Mouse (Mus musculus) C2C12 (cell line): ENCODE data around the gene H2-DMa. TPM values are rescaled to one million over a fixed set of nuclear protein-coding genes. Genes with fewer than 3 reads are reported as not detected.

ENCODE experiments used
- H3K27me3 ChIP-seq: one replicate; pipeline ENCODE4 v1.6.1; 2011; ENCODE audit not compliant: control insufficient read depth, insufficient read depth, insufficient read length
- H3K36me3 ChIP-seq: one replicate; pipeline ENCODE4 v1.6.1; 2011; ENCODE audit not compliant: control insufficient read depth, insufficient read depth
- H3K4me3 ChIP-seq: one replicate; pipeline ENCODE4 v1.5.1; 2011; ENCODE audit warnings: mild to moderate bottlenecking, control low read depth; ENCODE audit not compliant: poor library complexity, insufficient read depth, severe bottlenecking
- H3K79me2 ChIP-seq: one replicate; pipeline ENCODE4 v1.6.1; 2011; ENCODE audit not compliant: control insufficient read depth, insufficient read depth
- H3K79me3 ChIP-seq: one replicate; pipeline ENCODE4 v1.6.1; 2011; ENCODE audit warnings: low read depth, control low read depth
- H3ac ChIP-seq: one replicate; pipeline ENCODE3; 2011; ENCODE audit warnings: low read depth; ENCODE audit not compliant: control insufficient read depth, insufficient read length
- CEBPB ChIP-seq: IDR thresholded peaks from one replicate; pipeline ENCODE4 v1.6.1; 2011; ENCODE audit warnings: low read depth, mild to moderate bottlenecking, control low read depth, moderate library complexity
- CTCF ChIP-seq: IDR thresholded peaks from one replicate; pipeline ENCODE4 v1.5.1; 2011; ENCODE audit not compliant: control insufficient read depth, insufficient read depth, insufficient read length
- FOSL1 ChIP-seq: IDR thresholded peaks from one replicate; pipeline ENCODE4 v1.8.0; 2011; ENCODE audit warnings: mild to moderate bottlenecking, low read length; ENCODE audit not compliant: poor library complexity, insufficient read depth, severe bottlenecking
- MAX ChIP-seq: IDR thresholded peaks from one replicate; pipeline ENCODE4 v1.6.1; 2011; ENCODE audit warnings: mild to moderate bottlenecking, control low read depth
- MYOD1 ChIP-seq: IDR thresholded peaks from one replicate; pipeline ENCODE4 v1.6.1; 2011; ENCODE audit warnings: low read depth; ENCODE audit not compliant: control insufficient read depth, insufficient read length
- MYOG ChIP-seq: IDR thresholded peaks from one replicate; pipeline ENCODE4 v1.6.1; 2011; ENCODE audit not compliant: control insufficient read depth, insufficient read length; ENCODE audit errors: extremely low read depth
- USF1 ChIP-seq: IDR thresholded peaks from one replicate; pipeline ENCODE4 v1.6.1; 2011; ENCODE audit warnings: low read depth, mild to moderate bottlenecking, control low read depth, moderate library complexity
- polyA plus RNA-seq: library from polyadenylated mRNA; unstranded; fragments of >200 nt; fragmentation: generic; extraction: Trizol; gene quantifications from one replicate; pipeline ENCODE4 v1.2.1, GENCODE M21; 2012; ENCODE audit warnings: missing spikeins

H2-DMa gene
- polyA plus RNA-seq, 1 experiment = 5.2 TPM

GRCm38 (mm10) chr17:34164202-34164895 lies 45.0 kb downstream of the H2-DMa start:
- no peaks in the 10 kb centered on the region for H3K79me3 ChIP-seq
- no peak for TF ChIP-seq MAX
- no peak for TF ChIP-seq CEBPB
- TF ChIP-seq MYOD1 = no peak
- TF ChIP-seq FOSL1 = no peak
- no peak for TF ChIP-seq MYOG
- no peak for TF ChIP-seq CTCF
- TF ChIP-seq USF1 = no peak
- H3K4me3 ChIP-seq = no peak overlapping the region
- no peak overlapping the region for H3ac ChIP-seq
- no peaks in the 10 kb centered on the region for H3K36me3 ChIP-seq
- peaks cover 35% of the 10 kb centered on the region for H3K27me3 ChIP-seq
- H3K79me2 ChIP-seq = no peaks in the 10 kb centered on the region

- H3K79me3 ChIP-seq = no peaks in the 10 kb centered on the region
- no peaks in the 10 kb centered on the region for H3K36me3 ChIP-seq
- H3ac ChIP-seq = no peak overlapping the region
- no peaks in the 10 kb centered on the region for H3K79me2 ChIP-seq
- peaks cover 34% of the 10 kb centered on the region for H3K27me3 ChIP-seq
- no peak for TF ChIP-seq USF1
- TF ChIP-seq MAX = no peak
- no peak for TF ChIP-seq CTCF
- no peak for TF ChIP-seq MYOG
- TF ChIP-seq MYOD1 = no peak
- no peak for TF ChIP-seq FOSL1
- TF ChIP-seq CEBPB = no peak
- no peak overlapping the region for H3K4me3 ChIP-seq
These were observed 45.8 kb downstream of the H2-DMa start for GRCm38 (mm10) chr17:34165033-34165730.

- no peaks in the 10 kb centered on the region for H3K36me3 ChIP-seq
- H3K79me3 ChIP-seq = no peaks in the 10 kb centered on the region
- H3K27me3 ChIP-seq = peaks cover 2% of the 10 kb centered on the region
- no peaks in the 10 kb centered on the region for H3K79me2 ChIP-seq
- TF ChIP-seq CTCF = peak; percentile 3
- no peak for TF ChIP-seq MAX
- no peak overlapping the region for H3ac ChIP-seq
- no peak overlapping the region for H3K4me3 ChIP-seq
These were observed 49.9 kb downstream of the H2-DMa start for GRCm38 (mm10) chr17:34169279-34169678.

GRCm38 (mm10) chr17:34170487-34170876 lies 51.1 kb downstream of the H2-DMa start:
- Histone ChIP-seq H3K36me3 (no peaks in the 10 kb centered on the region), H3K4me3 (no peak overlapping the region), H3K27me3 (no peaks in the 10 kb centered on the region), H3K79me3 (no peaks in the 10 kb centered on the region), H3ac (no peak overlapping the region), H3K79me2 (no peaks in the 10 kb centered on the region)
- TF ChIP-seq MYOD1 (no peak), MYOG (no peak), CTCF (no peak), CEBPB (no peak), FOSL1 (no peak), USF1 (no peak), MAX (no peak)

- no peak overlapping the region for H3ac ChIP-seq
- H3K27me3 ChIP-seq = no peaks in the 10 kb centered on the region
- H3K79me3 ChIP-seq = no peaks in the 10 kb centered on the region
- no peak for TF ChIP-seq MYOG
- no peak for TF ChIP-seq USF1
- no peak for TF ChIP-seq MAX
- no peaks in the 10 kb centered on the region for H3K36me3 ChIP-seq
- no peak overlapping the region for H3K4me3 ChIP-seq
- H3K79me2 ChIP-seq = no peaks in the 10 kb centered on the region
These were observed 51.6 kb downstream of the H2-DMa start for GRCm38 (mm10) chr17:34170877-34171498.

- TF ChIP-seq CTCF = no peak
- no peak for TF ChIP-seq USF1
- TF ChIP-seq MYOD1 = no peak
- TF ChIP-seq FOSL1 = no peak
- Histone ChIP-seq H3K27me3 (no peaks in the 10 kb centered on the region), H3K79me3 (no peaks in the 10 kb centered on the region), H3ac (no peak overlapping the region), H3K4me3 (no peak overlapping the region), H3K36me3 (no peaks in the 10 kb centered on the region), H3K79me2 (no peaks in the 10 kb centered on the region)
These were observed 53.2 kb downstream of the H2-DMa start for GRCm38 (mm10) chr17:34172528-34172927.
